Mouse (Mus musculus): Measurements from ENCODE around the gene Dhx33. TPM values are rescaled to one million over a fixed set of nuclear protein-coding genes. Genes with fewer than 3 reads are reported as not detected.
A peak's percentile ranks its signal among the peaks of the same experiment; 100 is the strongest.

The Dhx33 gene
- polyA plus RNA-seq, 1 experiment, result 16.1 TPM

- H3K36me3 ChIP-seq (ENCODE audit: control insufficient read depth, insufficient read depth, low read length), result no peaks in the 10 kb centered on the region
- H3K4me3 ChIP-seq (ENCODE audit: control insufficient read depth, low read depth, low read length), result no peak overlapping the region
- TF ChIP-seq CTCF (IDR thresholded peaks at IDR 0.05; ENCODE audit: control insufficient read depth, insufficient read depth, insufficient replicate concordance, low read depth, low read length) (no peak), POLR2A (IDR thresholded peaks at IDR 0.05; ENCODE audit: control insufficient read depth, low read depth, low read length) (no peak)
- no peaks in the 10 kb centered on the region for H3K27me3 ChIP-seq (ENCODE audit: control insufficient read depth, insufficient read depth, low read length)
- no peak overlapping the region; the same call in 1 of the 2 replicates for H3K27ac ChIP-seq (ENCODE audit: control insufficient read depth, insufficient read depth, low read depth, low read length)
- peaks cover 4% of the 10 kb centered on the region for H3K4me1 ChIP-seq (ENCODE audit: control insufficient read depth, insufficient read depth, low read length)
These were observed 4.1 kb upstream of the Dhx33 start for GRCm38 (mm10) chr11:71008321-71008720.

- no peaks in the 10 kb centered on the region for H3K36me3 ChIP-seq (ENCODE audit: control insufficient read depth, insufficient read depth, low read length)
These were observed 3.6 kb upstream of the Dhx33 start for GRCm38 (mm10) chr11:71007831-71008230.

GRCm38 (mm10) chr11:71007026-71007425, 2.8 kb upstream of the Dhx33 start:
- no peak overlapping the region for H3K4me3 ChIP-seq (ENCODE audit: control insufficient read depth, low read depth, low read length)
- no peak for TF ChIP-seq POLR2A (IDR thresholded peaks at IDR 0.05; ENCODE audit: control insufficient read depth, low read depth, low read length)
- TF ChIP-seq CTCF (IDR thresholded peaks at IDR 0.05; ENCODE audit: control insufficient read depth, insufficient read depth, insufficient replicate concordance, low read depth, low read length), result no peak
- H3K27me3 ChIP-seq (ENCODE audit: control insufficient read depth, insufficient read depth, low read length), result no peaks in the 10 kb centered on the region
- peaks cover 10% of the 10 kb centered on the region for H3K4me1 ChIP-seq (ENCODE audit: control insufficient read depth, insufficient read depth, low read length)
- no peak overlapping the region for H3K27ac ChIP-seq (ENCODE audit: control insufficient read depth, insufficient read depth, low read depth, low read length)
- no peaks in the 10 kb centered on the region for H3K36me3 ChIP-seq (ENCODE audit: control insufficient read depth, insufficient read depth, low read length)

More at GRCm38 (mm10) chr11:71007831-71008230, 3.6 kb upstream of the Dhx33 start:
- H3K4me3 ChIP-seq (ENCODE audit: control insufficient read depth, low read depth, low read length), result no peak overlapping the region
- no peak for TF ChIP-seq CTCF (IDR thresholded peaks at IDR 0.05; ENCODE audit: control insufficient read depth, insufficient read depth, insufficient replicate concordance, low read depth, low read length)
- no peak for TF ChIP-seq POLR2A (IDR thresholded peaks at IDR 0.05; ENCODE audit: control insufficient read depth, low read depth, low read length)
- peaks cover 9% of the 10 kb centered on the region for H3K4me1 ChIP-seq (ENCODE audit: control insufficient read depth, insufficient read depth, low read length)
- peak overlapping the region; percentile 32; the same call in 1 of the 2 replicates for H3K27ac ChIP-seq (ENCODE audit: control insufficient read depth, insufficient read depth, low read depth, low read length)
- H3K27me3 ChIP-seq (ENCODE audit: control insufficient read depth, insufficient read depth, low read length), result no peaks in the 10 kb centered on the region

- TF ChIP-seq CTCF (IDR thresholded peaks at IDR 0.05; ENCODE audit: control insufficient read depth, insufficient read depth, insufficient replicate concordance, low read depth, low read length), result no peak
- TF ChIP-seq POLR2A (IDR thresholded peaks at IDR 0.05; ENCODE audit: control insufficient read depth, low read depth, low read length), result no peak
- Histone ChIP-seq H3K36me3 (ENCODE audit: control insufficient read depth, insufficient read depth, low read length) (no peaks in the 10 kb centered on the region), H3K27me3 (ENCODE audit: control insufficient read depth, insufficient read depth, low read length) (no peaks in the 10 kb centered on the region), H3K4me1 (ENCODE audit: control insufficient read depth, insufficient read depth, low read length) (peaks cover 10% of the 10 kb centered on the region), H3K4me3 (ENCODE audit: control insufficient read depth, low read depth, low read length) (no peak overlapping the region), H3K27ac (ENCODE audit: control insufficient read depth, insufficient read depth, low read depth, low read length) (no peak overlapping the region)
These were observed 809 bp upstream of the Dhx33 start for GRCm38 (mm10) chr11:71005046-71005445.

- Histone ChIP-seq H3K36me3 (ENCODE audit: control insufficient read depth, insufficient read depth, low read length) (peaks cover 3% of the 10 kb centered on the region), H3K4me1 (ENCODE audit: control insufficient read depth, insufficient read depth, low read length) (peaks cover 10% of the 10 kb centered on the region), H3K27ac (ENCODE audit: control insufficient read depth, insufficient read depth, low read depth, low read length) (peak overlapping the region; percentile 79), H3K27me3 (ENCODE audit: control insufficient read depth, insufficient read depth, low read length) (no peaks in the 10 kb centered on the region), H3K4me3 (ENCODE audit: control insufficient read depth, low read depth, low read length) (peak overlapping the region; percentile 97)
- no peak for TF ChIP-seq POLR2A (IDR thresholded peaks at IDR 0.05; ENCODE audit: control insufficient read depth, low read depth, low read length)
- TF ChIP-seq CTCF (IDR thresholded peaks at IDR 0.05; ENCODE audit: control insufficient read depth, insufficient read depth, insufficient replicate concordance, low read depth, low read length), result no peak
These were observed 474 bp downstream of the Dhx33 start for GRCm38 (mm10) chr11:71003611-71004315.

- peaks cover 10% of the 10 kb centered on the region for H3K4me1 ChIP-seq (ENCODE audit: control insufficient read depth, insufficient read depth, low read length)
- no peak overlapping the region for H3K27ac ChIP-seq (ENCODE audit: control insufficient read depth, insufficient read depth, low read depth, low read length)
- H3K36me3 ChIP-seq (ENCODE audit: control insufficient read depth, insufficient read depth, low read length), result peaks cover 6% of the 10 kb centered on the region
- H3K4me3 ChIP-seq (ENCODE audit: control insufficient read depth, low read depth, low read length), result no peak overlapping the region
- TF ChIP-seq POLR2A (IDR thresholded peaks at IDR 0.05; ENCODE audit: control insufficient read depth, low read depth, low read length) (no peak), CTCF (IDR thresholded peaks at IDR 0.05; ENCODE audit: control insufficient read depth, insufficient read depth, insufficient replicate concordance, low read depth, low read length) (no peak)
- H3K27me3 ChIP-seq (ENCODE audit: control insufficient read depth, insufficient read depth, low read length), result no peaks in the 10 kb centered on the region
These were observed 3.1 kb downstream of the Dhx33 start for GRCm38 (mm10) chr11:71001167-71001566.

- H3K27me3 ChIP-seq (ENCODE audit: control insufficient read depth, insufficient read depth, low read length), result no peaks in the 10 kb centered on the region
- no peaks in the 10 kb centered on the region; the same call in 1 of the 2 replicates for H3K36me3 ChIP-seq (ENCODE audit: control insufficient read depth, insufficient read depth, low read length)
- peaks cover 7% of the 10 kb centered on the region for H3K4me1 ChIP-seq (ENCODE audit: control insufficient read depth, insufficient read depth, low read length)
- H3K4me3 ChIP-seq (ENCODE audit: control insufficient read depth, low read depth, low read length), result peak within 1 kb of the TSS; percentile 88
- TF ChIP-seq CTCF (IDR thresholded peaks at IDR 0.05; ENCODE audit: control insufficient read depth, insufficient read depth, insufficient replicate concordance, low read depth, low read length) (peak; percentile 73; the same call in 1 of the 2 replicates), POLR2A (IDR thresholded peaks at IDR 0.05; ENCODE audit: control insufficient read depth, low read depth, low read length) (peak; percentile 81)
- H3K27ac ChIP-seq (ENCODE audit: control insufficient read depth, insufficient read depth, low read depth, low read length), result peak within 1 kb of the TSS; percentile 57
These were observed 21.5 kb downstream of the Dhx33 start, which contains the start of gene C1qbp for GRCm38 (mm10) chr11:70982557-70983228. Gene C1qbp, minus strand, starts transcription at chr11:70983026.

Measured in testis, adult 2 months (tissue).